Mouse (Mus musculus) embryonic facial prominence, embryonic 14.5 days (tissue): ENCODE results near the gene Emcn. TPM values are rescaled to one million over a fixed set of nuclear protein-coding genes. Genes with fewer than 3 reads are reported as not detected.

Source experiments
- ATAC-seq: fragments of 200-750 bp; cut with Nextera tagmentation; 2 replicates; pipeline ENCODE4 v1.8.0; 2017; ENCODE audit warnings: low read depth, moderate number of reproducible peaks, moderate TSS enrichment
- DNase-seq: peaks from one replicate; pipeline ENCODE4 v3.0.0-alpha.2; 2015; ENCODE audit warnings: low spot score
- H3K27ac ChIP-seq: fragments of 300-500 bp; sonication (generic); replicated peaks from 2 replicates; pipeline ENCODE4 v1.5.1; 2014; ENCODE audit warnings: low read depth, mild to moderate bottlenecking, low read length, moderate library complexity
- H3K27me3 ChIP-seq: fragments of 300-500 bp; sonication (generic); replicated peaks from 2 replicates; pipeline ENCODE4 v1.6.1; 2014; ENCODE audit warnings: low read length; ENCODE audit not compliant: control insufficient read depth, insufficient read depth
- H3K36me3 ChIP-seq: fragments of 300-500 bp; sonication (generic); 2 replicates; pipeline ENCODE4 v1.6.1; 2014; ENCODE audit warnings: low read length, mixed read lengths; ENCODE audit not compliant: control insufficient read depth, insufficient read depth
- H3K4me1 ChIP-seq: fragments of 300-500 bp; sonication (generic); 2 replicates; pipeline ENCODE4 v1.6.1; 2014; ENCODE audit warnings: antibody characterized with exemption, low read length; ENCODE audit not compliant: control insufficient read depth, insufficient read depth
- H3K4me2 ChIP-seq: fragments of 300-500 bp; sonication (generic); 2 replicates; pipeline ENCODE4 v1.6.1; 2014; ENCODE audit warnings: low read depth, mild to moderate bottlenecking, low read length, moderate library complexity, mixed read lengths
- H3K4me3 ChIP-seq: fragments of 300-500 bp; sonication (generic); 2 replicates; pipeline ENCODE4 v1.5.1; 2014; ENCODE audit warnings: low read depth, mild to moderate bottlenecking, low read length
- H3K9ac ChIP-seq: fragments of 300-500 bp; sonication (generic); 2 replicates; pipeline ENCODE4 v1.6.1; 2014; ENCODE audit warnings: low read depth, mild to moderate bottlenecking, low read length, moderate library complexity, mixed read lengths
- H3K9me3 ChIP-seq: fragments of 300-500 bp; sonication (generic); 2 replicates; pipeline ENCODE4 v1.6.1; 2016; ENCODE audit warnings: low read length; ENCODE audit not compliant: control insufficient read depth
- WGBS: fragments of 180-500 bp; shearing (Covaris S2); extraction: QIAGEN DNeasy Blood & Tissue Kit; methylation state at CpG from one replicate; pipeline ENCODE4 v1.1.7; 2014; 5-methylcytosine and 5-hydroxymethylcytosine counted together
- polyA plus RNA-seq: library from polyadenylated mRNA; unstranded; fragments of >200 nt; fragmentation: Nextera tagmentation; extraction: Ambion mirVana; gene quantifications from 2 replicates; pipeline ENCODE4 v1.2.1, GENCODE M21; 2014

Gene Emcn
- polyA plus RNA-seq, 1 experiment from 2014 or later, result 48.0 TPM

DNA sequence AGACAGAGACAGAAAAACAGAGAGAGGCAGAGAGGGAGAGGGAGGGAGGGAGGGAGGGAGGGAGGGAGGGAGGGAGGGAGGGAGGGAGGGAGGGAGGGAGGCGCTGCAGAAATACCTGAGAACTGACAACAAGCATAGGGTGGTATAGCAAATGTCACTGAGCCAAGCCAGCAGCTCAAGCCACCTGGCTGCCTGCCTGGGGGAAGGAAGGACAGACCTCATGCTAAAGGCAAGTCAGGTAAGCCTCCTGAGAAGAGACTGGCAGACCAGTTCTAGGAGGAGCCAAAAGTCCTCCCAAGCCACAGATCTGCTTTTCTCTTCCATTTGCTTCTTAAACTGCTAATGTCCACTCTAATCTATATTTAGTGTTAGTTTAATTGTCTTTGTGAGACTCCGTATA, 22.5 kb upstream of the Emcn start:
- Histone ChIP-seq H3K4me2 (no peak overlapping the region), H3K9me3 (no peaks in the 10 kb centered on the region), H3K27me3 (no peaks in the 10 kb centered on the region), H3K9ac (no peak overlapping the region), H3K4me1 (peaks cover 5% of the 10 kb centered on the region; the same call in 1 of the 2 replicates), H3K36me3 (no peaks in the 10 kb centered on the region), H3K4me3 (no peak overlapping the region), H3K27ac (no peak overlapping the region)
- no peak for ATAC-seq
- WGBS, result 100% methylated on average over 2 of the region's 2 CpGs
- no peak for DNase-seq

DNA sequence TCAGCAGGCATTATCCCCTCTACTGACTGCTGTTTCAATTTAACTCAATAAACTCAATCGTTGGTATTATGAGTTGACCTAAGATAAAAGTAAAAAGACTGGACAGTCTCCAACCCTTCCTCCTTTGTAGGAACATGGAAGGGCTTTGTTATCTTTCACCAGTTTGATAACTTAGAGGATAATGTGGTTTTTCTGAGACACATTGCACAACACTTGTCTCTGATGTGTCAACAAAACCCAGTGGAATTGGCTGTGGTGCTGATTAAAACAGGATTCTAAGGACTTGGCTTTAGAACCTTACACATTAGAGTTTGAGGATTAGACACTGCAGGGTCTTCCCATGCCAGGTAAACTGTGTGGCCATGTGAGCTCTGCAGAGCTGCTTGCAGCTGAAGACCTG, 20.9 kb upstream of the Emcn start:
- Histone ChIP-seq H3K4me2 (no peak overlapping the region), H3K4me1 (peaks cover 11% of the 10 kb centered on the region), H3K36me3 (no peaks in the 10 kb centered on the region), H3K27me3 (no peaks in the 10 kb centered on the region), H3K9me3 (no peaks in the 10 kb centered on the region), H3K9ac (no peak overlapping the region), H3K4me3 (no peak overlapping the region), H3K27ac (no peak overlapping the region)
- ATAC-seq (no peak), DNase-seq (no peak)
- WGBS, result 57% methylated on average over 1 of the region's 1 CpGs

DNA sequence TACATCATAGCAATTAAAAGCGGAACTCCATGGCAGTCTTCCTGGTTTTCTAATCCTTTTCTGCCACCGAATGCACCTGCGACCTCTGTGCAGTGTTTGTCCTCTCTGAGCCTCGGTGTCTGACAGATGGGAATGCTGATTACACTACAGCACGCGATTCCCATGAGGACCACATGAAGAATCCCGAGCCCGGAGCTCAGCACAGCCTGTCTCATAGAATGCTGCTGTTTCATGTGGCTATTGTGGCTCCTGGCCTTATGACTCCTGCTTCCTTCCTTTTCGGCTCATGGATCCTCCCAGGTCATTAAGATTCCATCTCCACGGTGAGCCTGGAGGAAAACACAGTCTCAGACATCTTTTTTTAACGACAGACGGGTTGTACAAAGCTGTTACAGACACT, 18.6 kb upstream of the Emcn start:
- peak; percentile 79 for ATAC-seq
- DNase-seq, result peak; percentile 67
- no peaks in the 10 kb centered on the region for H3K36me3 ChIP-seq
- H3K4me2 ChIP-seq, result 0 out of 2 replicates have a peak overlapping the region, but pooled peaks have one; percentile 15
- WGBS, result 41% methylated on average over 12 of the region's 12 CpGs
- H3K27me3 ChIP-seq, result no peaks in the 10 kb centered on the region
- H3K27ac ChIP-seq, result no peak overlapping the region
- H3K4me1 ChIP-seq, result peaks cover 11% of the 10 kb centered on the region
- no peak overlapping the region for H3K9ac ChIP-seq
- H3K9me3 ChIP-seq, result no peaks in the 10 kb centered on the region
- H3K4me3 ChIP-seq, result no peak overlapping the region

DNA sequence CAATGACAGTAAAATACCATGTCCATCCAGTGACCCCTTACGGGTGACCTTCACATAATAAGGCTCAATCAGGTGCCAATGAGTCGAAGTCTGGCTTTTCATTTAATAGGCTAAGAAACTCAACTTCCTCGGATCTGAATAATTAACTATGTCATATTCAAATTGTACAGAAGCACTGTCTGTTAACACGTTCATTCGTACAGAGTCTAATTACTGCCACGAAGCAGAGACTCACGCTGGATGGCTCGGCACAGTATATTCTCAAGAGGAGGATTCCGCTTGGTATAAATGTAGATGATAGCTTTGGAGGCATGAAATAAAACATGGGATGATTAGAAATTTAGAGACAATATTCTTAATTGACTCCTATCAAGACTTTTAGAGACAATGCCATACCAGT, 11.0 kb upstream of the Emcn start:
- no peaks in the 10 kb centered on the region for H3K36me3 ChIP-seq
- DNase-seq, result no peak
- H3K9me3 ChIP-seq, result no peaks in the 10 kb centered on the region
- no peak for ATAC-seq
- no peaks in the 10 kb centered on the region; the same call in 1 of the 2 replicates for H3K4me1 ChIP-seq
- no peak overlapping the region for H3K4me2 ChIP-seq
- H3K4me3 ChIP-seq, result no peak overlapping the region
- no peak overlapping the region for H3K9ac ChIP-seq
- 78% methylated on average over 9 of the region's 9 CpGs for WGBS
- H3K27ac ChIP-seq, result no peak overlapping the region
- no peaks in the 10 kb centered on the region for H3K27me3 ChIP-seq

DNA sequence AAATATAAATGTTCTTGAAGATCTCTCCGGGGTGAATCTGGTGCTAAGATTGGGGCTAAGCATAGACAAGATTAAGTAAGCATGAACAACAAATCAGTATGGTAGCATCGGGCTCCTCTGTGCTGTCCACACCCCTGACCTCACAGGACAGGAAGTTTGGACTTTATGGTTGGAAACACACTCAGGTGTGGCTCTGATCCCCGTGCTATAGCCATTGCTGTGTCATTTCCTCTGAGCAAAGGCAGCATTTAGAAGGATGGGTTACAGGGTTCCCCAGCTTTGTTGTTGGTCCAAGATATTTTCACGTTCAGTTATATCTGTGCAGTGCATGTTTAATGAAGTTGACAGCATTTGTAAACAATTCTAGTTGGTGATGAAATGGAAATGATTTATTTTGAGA, 9.9 kb upstream of the Emcn start:
- Histone ChIP-seq H3K4me2 (no peak overlapping the region), H3K36me3 (no peaks in the 10 kb centered on the region), H3K4me3 (no peak overlapping the region), H3K9me3 (no peaks in the 10 kb centered on the region), H3K27me3 (no peaks in the 10 kb centered on the region), H3K27ac (no peak overlapping the region), H3K9ac (no peak overlapping the region), H3K4me1 (no peaks in the 10 kb centered on the region; the same call in 1 of the 2 replicates)
- ATAC-seq, result no peak
- WGBS, result 54% methylated on average over 4 of the region's 4 CpGs
- peak; percentile 28 for DNase-seq

DNA sequence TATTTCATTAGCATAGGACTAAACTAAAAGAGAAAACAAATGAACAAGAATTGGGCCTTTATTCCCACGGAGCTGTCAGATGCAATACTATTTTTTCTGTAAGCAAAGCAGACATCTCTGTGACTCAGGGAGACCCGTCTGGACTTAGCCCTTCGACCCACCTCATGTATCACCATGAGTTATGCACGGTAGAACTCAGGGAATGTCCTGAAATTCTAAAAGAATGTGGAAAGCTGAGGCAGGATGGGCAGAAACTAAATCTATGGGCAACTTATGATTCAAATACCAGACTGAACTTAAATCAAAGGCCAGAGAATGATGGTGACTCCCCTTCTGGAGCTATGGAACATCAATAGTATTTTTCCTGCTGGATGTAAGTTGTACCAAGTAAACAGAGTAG, 8.3 kb upstream of the Emcn start:
- Histone ChIP-seq H3K4me1 (no peaks in the 10 kb centered on the region; the same call in 1 of the 2 replicates), H3K27ac (no peak overlapping the region), H3K4me3 (no peak overlapping the region), H3K4me2 (no peak overlapping the region), H3K36me3 (no peaks in the 10 kb centered on the region), H3K9me3 (no peaks in the 10 kb centered on the region), H3K9ac (no peak overlapping the region), H3K27me3 (no peaks in the 10 kb centered on the region)
- ATAC-seq (no peak), DNase-seq (no peak)
- 72% methylated on average over 4 of the region's 4 CpGs for WGBS

DNA sequence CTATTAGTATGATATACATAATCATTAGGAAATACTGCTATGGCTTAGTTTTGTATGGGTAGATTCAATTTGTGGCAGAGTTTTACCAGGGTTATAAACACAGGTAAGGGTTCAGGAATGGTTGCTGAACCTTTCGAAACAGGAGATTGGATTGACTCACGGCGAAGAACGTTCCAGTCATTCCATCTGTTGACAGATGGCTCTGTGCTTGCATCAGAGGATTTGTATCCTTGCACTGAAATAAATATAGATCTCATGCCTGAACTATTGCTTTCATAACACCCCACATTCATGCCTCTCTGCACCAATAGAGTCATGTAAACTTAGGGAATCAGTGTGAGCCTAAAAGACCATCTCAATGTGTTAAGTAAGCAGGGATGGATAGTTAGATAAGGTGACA, 4.9 kb upstream of the Emcn start:
- no peak overlapping the region for H3K4me3 ChIP-seq
- H3K9me3 ChIP-seq, result no peaks in the 10 kb centered on the region
- WGBS, result 90% methylated on average over 4 of the region's 4 CpGs
- H3K36me3 ChIP-seq, result no peaks in the 10 kb centered on the region
- ATAC-seq, result no peak
- H3K27ac ChIP-seq, result no peak overlapping the region
- no peaks in the 10 kb centered on the region for H3K27me3 ChIP-seq
- no peak for DNase-seq
- H3K4me1 ChIP-seq, result no peaks in the 10 kb centered on the region; the same call in 1 of the 2 replicates
- no peak overlapping the region for H3K4me2 ChIP-seq
- no peak overlapping the region for H3K9ac ChIP-seq

DNA sequence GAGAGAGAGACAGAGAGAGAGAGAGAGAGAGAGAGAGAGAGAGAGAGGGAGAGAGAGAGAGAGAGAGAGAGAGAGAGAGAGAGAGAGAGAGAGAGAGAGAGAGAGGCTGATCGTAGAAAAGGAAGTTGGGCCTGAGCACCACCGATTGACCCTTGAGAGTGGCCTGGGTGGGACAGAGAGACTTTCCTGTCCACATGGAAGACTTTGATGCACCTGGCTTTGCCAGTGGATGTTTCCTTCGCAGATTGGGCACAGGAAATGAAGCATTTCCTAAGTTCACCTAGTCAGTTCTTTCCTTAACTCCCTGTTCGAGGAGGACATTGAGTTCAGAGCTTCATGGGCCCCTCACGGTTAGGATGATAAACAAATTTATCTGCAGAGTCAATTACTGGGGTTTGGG, 2.6 kb downstream of the Emcn start:
- no peaks in the 10 kb centered on the region for H3K27me3 ChIP-seq
- ATAC-seq (no peak), DNase-seq (no peak)
- H3K9me3 ChIP-seq, result no peaks in the 10 kb centered on the region
- no peak overlapping the region for H3K4me2 ChIP-seq
- no peak overlapping the region for H3K9ac ChIP-seq
- 76% methylated on average over 5 of the region's 5 CpGs for WGBS
- H3K4me3 ChIP-seq, result no peak overlapping the region
- H3K36me3 ChIP-seq, result no peaks in the 10 kb centered on the region
- no peaks in the 10 kb centered on the region for H3K4me1 ChIP-seq
- H3K27ac ChIP-seq, result no peak overlapping the region

DNA sequence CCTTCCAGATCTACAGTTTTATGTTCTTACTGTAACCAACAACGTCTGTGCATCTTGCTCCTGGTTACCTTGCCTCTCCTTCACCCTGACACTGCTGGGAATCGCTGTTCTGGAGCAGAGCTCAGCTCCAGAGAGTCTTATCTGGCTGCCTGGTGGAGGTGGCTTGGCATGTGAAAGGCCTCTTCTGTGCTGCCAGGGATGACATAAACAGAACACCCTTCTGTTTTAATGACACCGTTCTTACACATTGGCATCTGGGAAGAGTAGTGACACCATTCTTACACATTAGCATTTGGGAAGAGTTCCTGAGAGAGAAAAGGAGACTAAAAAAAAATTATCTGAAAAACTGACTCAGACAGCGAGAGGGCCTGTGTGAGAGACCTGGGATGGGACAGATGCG, 11.0 kb downstream of the Emcn start:
- no peaks in the 10 kb centered on the region for H3K9me3 ChIP-seq
- no peak for ATAC-seq
- H3K27ac ChIP-seq, result no peak overlapping the region
- no peak overlapping the region for H3K9ac ChIP-seq
- H3K27me3 ChIP-seq, result no peaks in the 10 kb centered on the region
- DNase-seq, result no peak
- 74% methylated on average over 5 of the region's 5 CpGs for whole genome bisulfite sequencing
- no peaks in the 10 kb centered on the region for H3K4me1 ChIP-seq
- H3K4me3 ChIP-seq, result no peak overlapping the region
- no peak overlapping the region for H3K4me2 ChIP-seq
- H3K36me3 ChIP-seq, result no peaks in the 10 kb centered on the region
